Mouse (Mus musculus) right cerebral cortex, postnatal 4 days (tissue): ENCODE measurements at regions not wholly inside any gene's neighbourhood (a gene's known extent, or its start where the extent isn't known, plus 50 kb on each side); places are given as distances from the start of the nearest gene placed in this dataset.
"Not testable (repeated sequence)": the region's sequence is repeated elsewhere in the genome, so short reads cannot be mapped to it uniquely, and the experiment has no call there.

Experiments used
- DNase-seq: peaks from one replicate; pipeline ENCODE4 v3.0.0-alpha.2; 2022

- not testable (repeated sequence) for DNase-seq
Measured at GRCm38 (mm10) chr2:17065149-17066145, 665.8 kb downstream of the Nebl start.
